22 mouse cellular contexts compared by ENCODE assay signal in genomic region chr2:148687971-148688370, GRCm38 (mm10). TPM values are rescaled to one million over a fixed set of nuclear protein-coding genes. Genes with fewer than 3 reads are reported as not detected.
DNase-seq lines count a peak whose midpoint lies in the region; ATAC-seq and TF ChIP-seq lines count a peak whose summit lies in the region.
"Had no signal": no experiment of that assay in that cellular context is flagged by ENCODE, and none has a peak within 500 bp of the region (broad histone marks: within the 10 kb centered on the region; RNA-seq: fewer than 3 reads in every experiment).

No protein-coding gene starts in this region.

- H3K27me3 ChIP-seq in kidney, embryonic 15.5 days = no peaks in the 10 kb centered on the region
- H3K27me3 ChIP-seq in intestine, postnatal 0 days (replicated peaks; ENCODE audit: control insufficient read depth, insufficient read depth, low read length) = no peaks in the 10 kb centered on the region
- H3K27me3 ChIP-seq: CH12.LX; embryonic facial prominence, embryonic 13.5 days; forebrain, embryonic 12.5 days; heart, embryonic 12.5 days; Patski had no signal

- 76% methylated on average over 5 of the region's 5 CpGs for WGBS in kidney, embryonic 15.5 days
- 68% methylated on average over 5 of the region's 5 CpGs for WGBS in intestine, postnatal 0 days

- H3K27ac ChIP-seq in kidney, embryonic 15.5 days = no peak overlapping the region
- H3K27ac ChIP-seq in intestine, postnatal 0 days (ENCODE audit: low read depth, low read length) = peak overlapping the region; percentile 54
- H3K27ac ChIP-seq: embryonic facial prominence, embryonic 13.5 days; forebrain, embryonic 12.5 days; hindbrain, embryonic 10.5 days had no signal

- H3K4me2 ChIP-seq in kidney, embryonic 15.5 days = no peak overlapping the region
- no peak overlapping the region for H3K4me2 ChIP-seq in intestine, postnatal 0 days (replicated peaks; ENCODE audit: low read depth)
- H3K4me2 ChIP-seq: embryonic facial prominence, embryonic 13.5 days; forebrain, embryonic 12.5 days; heart, embryonic 12.5 days had no signal

- H3K4me3 ChIP-seq in kidney, embryonic 15.5 days (replicated peaks) = no peak overlapping the region
- H3K4me3 ChIP-seq in intestine, postnatal 0 days (ENCODE audit: low read depth, low read length) = no peak overlapping the region
- H3K4me3 ChIP-seq: embryonic facial prominence, embryonic 13.5 days; forebrain, embryonic 12.5 days; heart, embryonic 12.5 days; hindbrain, embryonic 10.5 days had no signal

- TF ChIP-seq CTCF in intestine, postnatal 0 days (IDR thresholded peaks at IDR 0.05; ENCODE audit: low read depth) = no peak

- no peak overlapping the region for H3K9ac ChIP-seq in kidney, embryonic 15.5 days
- no peak overlapping the region for H3K9ac ChIP-seq in intestine, postnatal 0 days (ENCODE audit: low read depth, low read length)
- H3K9ac ChIP-seq: embryonic facial prominence, embryonic 13.5 days; forebrain, embryonic 12.5 days; heart, embryonic 12.5 days had no signal

- peaks cover 88% of the 10 kb centered on the region for H3K36me3 ChIP-seq in kidney, embryonic 15.5 days
- peaks cover 54% of the 10 kb centered on the region for H3K36me3 ChIP-seq in intestine, postnatal 0 days (ENCODE audit: control insufficient read depth, insufficient read depth)

- peak; percentile 64 for DNase-seq in kidney, adult 11 months
- no peak for DNase-seq in kidney, postnatal 4 days
- peak; percentile 82 for DNase-seq in kidney, adult 9 months
- DNase-seq in kidney, postnatal 25 days = peak; percentile 49 to 52
- no peak for DNase-seq in lung, postnatal 36 days
- no peak for DNase-seq in layer of hippocampus, adult 9-10 months (ENCODE audit: low spot score)
- DNase-seq: adrenal gland, adult 2 months; adrenal gland, postnatal 25 days; cerebellum, adult 18-20 months; cerebellum, adult 9-11 months; cerebellum, postnatal 36 days; gastrocnemius, postnatal 10 days had no signal

- H3K9me3 ChIP-seq in kidney, embryonic 15.5 days (replicated peaks) = no peaks in the 10 kb centered on the region
- no peaks in the 10 kb centered on the region for H3K9me3 ChIP-seq in intestine, postnatal 0 days (ENCODE audit: control insufficient read depth)
- H3K9me3 ChIP-seq: embryonic facial prominence, embryonic 13.5 days; forebrain, embryonic 12.5 days; heart, embryonic 12.5 days; hindbrain, embryonic 10.5 days had no signal

- H3K4me1 ChIP-seq in kidney, embryonic 15.5 days = no peaks in the 10 kb centered on the region
- H3K4me1 ChIP-seq in intestine, postnatal 0 days (replicated peaks; ENCODE audit: control insufficient read depth, insufficient read depth, low read length) = no peaks in the 10 kb centered on the region
- H3K4me1 ChIP-seq: forebrain, embryonic 12.5 days; hindbrain, embryonic 10.5 days had no signal

- ATAC-seq in kidney, embryonic 15.5 days (replicated peaks; ENCODE audit: low FRiP score) = no peak
- peak; percentile 74 for ATAC-seq in intestine, postnatal 0 days
- ATAC-seq: activated CD4-positive, CD25-positive, alpha-beta regulatory T cell, adult 4 months; forebrain, embryonic 16.5 days; Patski had no signal

RNA-seq across cellular contexts. Expression of gene Gzf1, which starts 7.1 kb away (rescaled TPM):
- 21.9 and 23.5 TPM in 2 replicates for polyA plus RNA-seq in kidney, embryonic 15.5 days (2015; fragmentation: Nextera tagmentation; extraction: Ambion mirVana)
- polyA plus RNA-seq in intestine, postnatal 0 days (2015; fragmentation: Nextera tagmentation; extraction: Ambion mirVana) = 14.9 and 16.6 TPM in 2 replicates

RNA-seq across cellular contexts. Expression of gene Nxt1, which starts 15.6 kb away (rescaled TPM):
- polyA plus RNA-seq in kidney, embryonic 15.5 days (2015; fragmentation: Nextera tagmentation; extraction: Ambion mirVana) = 97.0 and 106 TPM in 2 replicates
- polyA plus RNA-seq in intestine, postnatal 0 days (2015; fragmentation: Nextera tagmentation; extraction: Ambion mirVana) = 35.6 and 35.9 TPM in 2 replicates

RNA-seq across cellular contexts. Expression of gene Napb, which starts 44.3 kb away (rescaled TPM):
- polyA plus RNA-seq in kidney, embryonic 15.5 days (2015; fragmentation: Nextera tagmentation; extraction: Ambion mirVana) = 3.1 and 3.2 TPM in 2 replicates
- 2.2 and 2.4 TPM in 2 replicates for polyA plus RNA-seq in intestine, postnatal 0 days (2015; fragmentation: Nextera tagmentation; extraction: Ambion mirVana)

Comparison
In these comparisons a context has a peak if more than half of its experiments do, and no peak if none do; other contexts are left out.
1. DNase-seq: peak in kidney, adult 11 months (single experiment), kidney, adult 9 months (single experiment) and kidney, postnatal 25 days (2 of 2); none in kidney, postnatal 4 days (0 of 2), lung, postnatal 36 days (single experiment) and layer of hippocampus, adult 9-10 months (single experiment).